Mouse (Mus musculus) liver, embryonic 11.5 days (tissue): ENCODE data around the gene Mical1. TPM values are rescaled to one million over a fixed set of nuclear protein-coding genes. Genes with fewer than 3 reads are reported as not detected.

Experiments used
- ATAC-seq: fragments of 200-750 bp; cut with Nextera tagmentation; replicated peaks from 2 replicates; pipeline ENCODE4 v1.8.0; 2017; ENCODE audit warnings: moderate number of reproducible peaks, mild to moderate bottlenecking, moderate TSS enrichment, moderate library complexity; ENCODE audit not compliant: low FRiP score
- DNase-seq: peaks from one replicate; pipeline ENCODE4 v3.0.0-alpha.2; 2017; ENCODE audit warnings: low spot score
- H3K27ac ChIP-seq: fragments of 300-500 bp; sonication (generic); 2 replicates; pipeline ENCODE4 v1.5.1; 2014; ENCODE audit warnings: mild to moderate bottlenecking, low read depth, low read length, control low read depth
- H3K27me3 ChIP-seq: fragments of 300-500 bp; sonication (generic); replicated peaks from 2 replicates; pipeline ENCODE4 v1.6.1; 2014; ENCODE audit warnings: low read length, mixed read lengths; ENCODE audit not compliant: control insufficient read depth, insufficient read depth
- H3K36me3 ChIP-seq: fragments of 300-500 bp; sonication (generic); 2 replicates; pipeline ENCODE4 v1.6.1; 2014; ENCODE audit warnings: mild to moderate bottlenecking, low read length, moderate library complexity, mixed read lengths; ENCODE audit not compliant: control insufficient read depth, insufficient read depth
- H3K4me1 ChIP-seq: fragments of 300-500 bp; sonication (generic); replicated peaks from 2 replicates; pipeline ENCODE4 v1.6.1; 2014; ENCODE audit warnings: low read length, mixed read lengths; ENCODE audit not compliant: control insufficient read depth, insufficient read depth
- H3K4me2 ChIP-seq: fragments of 300-500 bp; sonication (generic); 2 replicates; pipeline ENCODE4 v1.6.1; 2014; ENCODE audit warnings: mild to moderate bottlenecking, control low read depth, moderate library complexity
- H3K4me3 ChIP-seq: fragments of 300-500 bp; sonication (generic); 2 replicates; pipeline ENCODE4 v1.5.1; 2014; ENCODE audit warnings: low read depth, low read length, control low read depth
- H3K9ac ChIP-seq: fragments of 300-500 bp; sonication (generic); 2 replicates; pipeline ENCODE4 v1.6.1; 2014; ENCODE audit warnings: low read depth, low read length, control low read depth
- H3K9me3 ChIP-seq: fragments of 300-500 bp; sonication (generic); 2 replicates; pipeline ENCODE4 v1.6.1; 2016; ENCODE audit warnings: low read length, inconsistent platforms, mixed read lengths; ENCODE audit not compliant: control insufficient read depth
- WGBS: fragments of 180-500 bp; shearing (Covaris S2); extraction: QIAGEN DNeasy Blood & Tissue Kit; methylation state at CpG from one replicate; pipeline ENCODE4 v1.1.7; 2014; 5-methylcytosine and 5-hydroxymethylcytosine counted together
- polyA plus RNA-seq: library from polyadenylated mRNA; unstranded; fragments of >200 nt; fragmentation: Nextera tagmentation; extraction: Ambion mirVana; gene quantifications from 2 replicates; pipeline ENCODE4 v1.2.1, GENCODE M21; 2014

Gene Mical1
- polyA plus RNA-seq = 19.3 and 19.8 TPM in 2 replicates

- H3K4me3 ChIP-seq = peak within 1 kb of the TSS; percentile 69
- no peaks in the 10 kb centered on the region for H3K27me3 ChIP-seq
- no peaks in the 10 kb centered on the region for H3K9me3 ChIP-seq
- peak within 1 kb of the TSS; percentile 73 for H3K27ac ChIP-seq
- WGBS = under 1% methylated on average over 35 of the region's 35 CpGs
- DNase-seq (peak; percentile 78), ATAC-seq (peak; percentile 75)
- H3K9ac ChIP-seq = peak within 1 kb of the TSS; percentile 67
- no peaks in the 10 kb centered on the region for H3K36me3 ChIP-seq
- peaks cover 51% of the 10 kb centered on the region for H3K4me1 ChIP-seq
- H3K4me2 ChIP-seq = peak within 1 kb of the TSS; percentile 99
Observed at GRCm38 (mm10) chr10:41476171-41477017, at the start of gene Mical1. TSS of gene Mical1 (plus strand) at chr10:41476314.

GRCm38 (mm10) chr10:41426368-41426767 is 49.7 kb upstream of the Mical1 start:
- ATAC-seq = no peak
- Histone ChIP-seq H3K36me3 (no peaks in the 10 kb centered on the region), H3K4me3 (no peak overlapping the region), H3K9ac (no peak overlapping the region), H3K9me3 (no peaks in the 10 kb centered on the region), H3K4me1 (no peaks in the 10 kb centered on the region), H3K27ac (no peak overlapping the region), H3K4me2 (no peak overlapping the region), H3K27me3 (no peaks in the 10 kb centered on the region)
- 55% methylated on average over 6 of the region's 6 CpGs for WGBS
- no peak for DNase-seq

GRCm38 (mm10) chr10:41434624-41435023 is 41.5 kb upstream of the Mical1 start:
- DNase-seq (no peak), ATAC-seq (no peak)
- no peaks in the 10 kb centered on the region for H3K9me3 ChIP-seq
- no peak overlapping the region for H3K27ac ChIP-seq
- no peaks in the 10 kb centered on the region for H3K27me3 ChIP-seq
- no peak overlapping the region for H3K4me2 ChIP-seq
- no peaks in the 10 kb centered on the region for H3K36me3 ChIP-seq
- no peaks in the 10 kb centered on the region for H3K4me1 ChIP-seq
- H3K9ac ChIP-seq = no peak overlapping the region
- H3K4me3 ChIP-seq = no peak overlapping the region
- 26% methylated on average over 4 of the region's 4 CpGs for WGBS

- WGBS = 33% methylated on average over 3 of the region's 3 CpGs
- no peak for DNase-seq
- Histone ChIP-seq H3K9me3 (no peaks in the 10 kb centered on the region), H3K9ac (no peak overlapping the region), H3K4me1 (no peaks in the 10 kb centered on the region), H3K27ac (no peak overlapping the region), H3K36me3 (no peaks in the 10 kb centered on the region), H3K4me3 (no peak overlapping the region), H3K27me3 (no peaks in the 10 kb centered on the region), H3K4me2 (no peak overlapping the region)
- ATAC-seq = no peak
Observed at GRCm38 (mm10) chr10:41435141-41435540, 41.0 kb upstream of the Mical1 start.

- H3K4me1 ChIP-seq = peaks cover 19% of the 10 kb centered on the region
- peaks cover 10% of the 10 kb centered on the region; the same call in 1 of the 2 replicates for H3K36me3 ChIP-seq
- H3K4me2 ChIP-seq = no peak overlapping the region
- H3K9ac ChIP-seq = no peak overlapping the region
- no peak overlapping the region for H3K27ac ChIP-seq
- DNase-seq (no peak), ATAC-seq (no peak)
- no peak overlapping the region for H3K4me3 ChIP-seq
- no peaks in the 10 kb centered on the region for H3K27me3 ChIP-seq
- no peaks in the 10 kb centered on the region for H3K9me3 ChIP-seq
- 50% methylated on average over 1 of the region's 1 CpGs for WGBS
Observed at GRCm38 (mm10) chr10:41448216-41448615, 27.9 kb upstream of the Mical1 start.

GRCm38 (mm10) chr10:41449684-41450083 is 26.4 kb upstream of the Mical1 start:
- peak overlapping the region; percentile 82 for H3K4me3 ChIP-seq
- DNase-seq = no peak

GRCm38 (mm10) chr10:41450137-41450670 is 25.9 kb upstream of the Mical1 start, which contains the start of gene Zbtb24:
TSS of gene Zbtb24 (plus strand) at chr10:41450383.
- Histone ChIP-seq H3K4me1 (peaks cover 19% of the 10 kb centered on the region), H3K4me3 (peak within 1 kb of the TSS; percentile 82), H3K27ac (peak within 1 kb of the TSS; percentile 62), H3K27me3 (no peaks in the 10 kb centered on the region), H3K9me3 (no peaks in the 10 kb centered on the region), H3K9ac (peak within 1 kb of the TSS; percentile 79), H3K36me3 (peaks cover 12% of the 10 kb centered on the region; the same call in 1 of the 2 replicates), H3K4me2 (peak within 1 kb of the TSS; percentile 71)
- ATAC-seq = peak; percentile 95
- WGBS = under 1% methylated on average over 49 of the region's 49 CpGs
- DNase-seq = peak; percentile 98

More at GRCm38 (mm10) chr10:41449684-41450083, 26.4 kb upstream of the Mical1 start:
- Histone ChIP-seq H3K4me1 (peaks cover 19% of the 10 kb centered on the region), H3K9ac (peak overlapping the region; percentile 79), H3K27ac (peak overlapping the region; percentile 62), H3K4me2 (peak overlapping the region; percentile 71), H3K36me3 (peaks cover 10% of the 10 kb centered on the region; the same call in 1 of the 2 replicates), H3K27me3 (no peaks in the 10 kb centered on the region), H3K9me3 (no peaks in the 10 kb centered on the region)
- 17% methylated on average over 14 of the region's 14 CpGs for whole genome bisulfite sequencing
- peak; percentile 42 for ATAC-seq

- 52% methylated on average over 18 of the region's 18 CpGs for WGBS
- no peaks in the 10 kb centered on the region for H3K9me3 ChIP-seq
- H3K4me3 ChIP-seq = peak overlapping the region; percentile 82
- peak overlapping the region; percentile 79 for H3K9ac ChIP-seq
- no peaks in the 10 kb centered on the region for H3K27me3 ChIP-seq
- no peak overlapping the region for H3K27ac ChIP-seq
- H3K4me2 ChIP-seq = peak overlapping the region; percentile 71
- ATAC-seq = no peak; the same call in 1 of the 2 replicates
- DNase-seq = no peak
- H3K4me1 ChIP-seq = peaks cover 19% of the 10 kb centered on the region
- H3K36me3 ChIP-seq = peaks cover 16% of the 10 kb centered on the region; the same call in 1 of the 2 replicates
Observed at GRCm38 (mm10) chr10:41450780-41451522, 25.2 kb upstream of the Mical1 start.
